Mouse (Mus musculus) lung, postnatal 0 days (tissue): ENCODE data around the gene Mlx.

Experiments
- CTCF ChIP-seq: IDR thresholded peaks from 2 replicates; pipeline ENCODE4 v1.5.1; 2016; ENCODE audit warnings: antibody characterized with exemption, mild to moderate bottlenecking
- EP300 ChIP-seq: IDR thresholded peaks from 2 replicates; pipeline ENCODE4 v1.6.1; 2016; ENCODE audit warnings: antibody characterized with exemption, mild to moderate bottlenecking, control low read depth

DNA sequence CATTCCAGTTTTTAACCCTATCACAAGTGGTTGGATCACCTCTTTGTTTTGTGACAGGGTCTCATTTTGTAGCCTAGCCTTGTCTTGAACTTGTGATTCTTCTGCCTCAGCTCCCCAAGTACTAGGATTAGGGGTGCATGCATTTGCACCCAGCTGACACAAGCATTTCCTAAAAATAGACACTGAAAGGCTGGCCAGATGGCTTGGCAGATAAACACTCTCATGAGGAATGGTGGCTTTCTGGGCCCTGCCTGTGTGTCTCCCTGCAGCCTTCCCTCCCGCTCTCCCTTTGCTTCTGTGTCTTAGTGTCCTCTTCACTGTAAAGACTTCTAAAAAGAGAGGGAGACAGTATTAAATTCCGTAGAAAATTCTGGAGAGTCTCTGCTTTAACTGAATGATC, 44.1 kb downstream of the Mlx start:
- no peak for TF ChIP-seq CTCF
- no peak for TF ChIP-seq EP300
